Comparison of ENCODE assay signal across 8 mouse cellular contexts in the genomic region with DNA sequence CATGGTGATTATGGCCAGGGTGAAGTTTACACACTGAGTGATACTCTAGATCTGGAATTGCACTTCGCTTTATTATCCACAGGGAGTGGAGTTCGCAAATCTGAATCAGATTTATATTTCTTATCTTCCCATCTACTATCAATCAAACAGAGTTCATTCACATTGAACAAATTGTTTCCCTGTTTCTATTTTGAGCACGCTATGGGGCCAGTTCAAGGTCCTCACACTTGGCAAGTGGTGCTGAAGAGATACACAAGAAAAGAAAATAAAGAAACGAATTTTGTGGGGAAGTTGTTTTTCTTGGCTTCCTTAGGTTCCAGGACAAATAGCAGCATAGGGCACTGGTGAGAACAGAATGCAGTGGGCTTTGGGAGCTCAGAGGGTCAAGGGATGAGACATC. TPM values are rescaled to one million over a fixed set of nuclear protein-coding genes. Genes with fewer than 3 reads are reported as not detected.
"Had no signal": no experiment of that assay in that cellular context is flagged by ENCODE, and none has a peak within 500 bp of the region (broad histone marks: within the 10 kb centered on the region; RNA-seq: fewer than 3 reads in every experiment).

No protein-coding gene starts in this region.

- DNase-seq: liver, embryonic 13.5 days; liver, postnatal 0 days; lung, postnatal 14 days; retina, postnatal 1 day; right cerebral cortex, postnatal 14 days; thymus, adult 2 months; thymus, postnatal 25 days had no signal

RNA-seq across cellular contexts. Expression of gene Abca8b, which starts 25.1 kb away (rescaled TPM):
- total RNA-seq: megakaryocyte-erythroid progenitor cell, adult 5-6 weeks had no signal
